Mouse (Mus musculus) G1E (cell line): ENCODE data around the gene Pde3a. TPM values are rescaled to one million over a fixed set of nuclear protein-coding genes. Genes with fewer than 3 reads are reported as not detected.

Experiments used
- ATAC-seq: 2 replicates; pipeline ENCODE4 v1.8.0; 2016; ENCODE audit warnings: mild to moderate bottlenecking; ENCODE audit not compliant: insufficient number of reproducible peaks, poor library complexity, low FRiP score, severe bottlenecking; ENCODE audit errors: extremely low read depth
- DNase-seq: peaks from one replicate; pipeline ENCODE4 v3.0.0; 2012; ENCODE audit warnings: low spot score
- H3K27me3 ChIP-seq: 2 replicates; pipeline ENCODE4 v1.6.1; 2012; ENCODE audit warnings: mild to moderate bottlenecking, low read length, inconsistent platforms; ENCODE audit not compliant: insufficient read depth
- H3K36me3 ChIP-seq: replicated peaks from 2 replicates; pipeline ENCODE3; 2012; ENCODE audit warnings: mild to moderate bottlenecking, inconsistent platforms
- H3K4me1 ChIP-seq: 2 replicates; pipeline ENCODE4 v1.6.1; 2012; ENCODE audit warnings: low read depth, low read length, inconsistent platforms, mixed read lengths; ENCODE audit not compliant: insufficient read depth
- H3K4me3 ChIP-seq: 2 replicates; pipeline ENCODE4 v1.5.1; 2012; ENCODE audit warnings: low read depth, mild to moderate bottlenecking, inconsistent platforms, low read length, moderate library complexity, mixed read lengths
- H3K9me3 ChIP-seq: replicated peaks from 2 replicates; pipeline ENCODE4 v1.6.1; 2012; ENCODE audit warnings: inconsistent platforms
- CTCF ChIP-seq: IDR thresholded peaks from 2 replicates; pipeline ENCODE4 v1.5.1; 2012; ENCODE audit warnings: low read depth, low read length, inconsistent platforms, mixed read lengths
- GATA1 ChIP-seq: IDR thresholded peaks from 2 replicates; pipeline ENCODE4 v1.6.1; 2012; ENCODE audit warnings: borderline replicate concordance, low read length, inconsistent platforms, mixed read lengths
- GATA2 ChIP-seq: IDR thresholded peaks from 2 replicates; pipeline ENCODE4 v1.6.1; 2012; ENCODE audit warnings: low read depth, low read length, inconsistent platforms, borderline replicate concordance
- POLR2AphosphoS5 ChIP-seq: IDR thresholded peaks from 2 replicates; pipeline ENCODE4 v1.6.1; 2012; ENCODE audit warnings: low read depth, low read length, inconsistent platforms; ENCODE audit not compliant: insufficient replicate concordance
- TAL1 ChIP-seq: conservative IDR thresholded peaks from 2 replicates; pipeline ENCODE4 v1.6.1; 2012; ENCODE audit warnings: low read depth, low read length, inconsistent platforms, mixed read lengths
- polyA plus RNA-seq: library from polyadenylated mRNA; stranded (reverse); fragments of >175 nt; gene quantifications from 2 replicates; pipeline ENCODE4 v1.2.3, GENCODE M21; 2012
- total RNA-seq, 2 experiments: library from RNA; stranded (forward) in 1 of 2; stranded (reverse) in 1 of 2; fragments of 200-1000 nt in 1 of 2; fragments of >200 nt in 1 of 2; fragmentation: Nextera tagmentation in 1 of 2; gene quantifications; 2 replicates each; pipeline ENCODE4 v1.2.3; 2014 to 2017

Gene Pde3a
- total and polyA plus RNA-seq, 3 experiments, result under 0.01 TPM; not detected in 2

DNA sequence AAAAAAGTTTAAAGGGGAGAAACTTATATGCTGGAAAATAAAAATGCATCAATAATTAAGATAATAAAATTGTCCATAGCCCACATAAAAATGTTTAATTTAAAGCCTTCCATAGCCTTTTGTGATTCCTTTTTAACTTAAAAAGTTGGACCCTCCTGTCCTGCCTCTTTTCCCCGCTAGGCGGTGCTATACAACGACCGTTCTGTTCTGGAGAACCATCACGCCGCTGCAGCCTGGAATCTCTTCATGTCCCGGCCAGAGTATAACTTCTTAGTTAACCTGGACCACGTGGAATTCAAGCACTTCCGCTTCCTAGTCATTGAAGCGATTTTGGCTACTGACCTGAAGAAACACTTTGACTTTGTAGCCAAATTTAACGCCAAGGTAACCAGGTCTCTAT is 239.6 kb downstream of the Pde3a start:
- DNase-seq (no peak), ATAC-seq (no peak)
- TF ChIP-seq GATA2 (no peak), POLR2AphosphoS5 (no peak), TAL1 (no peak), GATA1 (no peak), CTCF (no peak)
- Histone ChIP-seq H3K4me3 (no peak overlapping the region), H3K27me3 (no peaks in the 10 kb centered on the region), H3K36me3 (no peaks in the 10 kb centered on the region), H3K9me3 (peaks cover 38% of the 10 kb centered on the region), H3K4me1 (no peaks in the 10 kb centered on the region)

GRCm38 (mm10) chr6:141494909-141495308 is 245.8 kb downstream of the Pde3a start:
- Histone ChIP-seq H3K9me3 (peaks cover 34% of the 10 kb centered on the region), H3K27me3 (no peaks in the 10 kb centered on the region), H3K4me1 (no peaks in the 10 kb centered on the region), H3K36me3 (no peaks in the 10 kb centered on the region), H3K4me3 (no peak overlapping the region)
- ATAC-seq, result no peak
- DNase-seq, result no peak
- TF ChIP-seq GATA2, result no peak
- TF ChIP-seq CTCF, result no peak
- no peak for TF ChIP-seq POLR2AphosphoS5
- TF ChIP-seq TAL1, result no peak
- no peak for TF ChIP-seq GATA1

DNA sequence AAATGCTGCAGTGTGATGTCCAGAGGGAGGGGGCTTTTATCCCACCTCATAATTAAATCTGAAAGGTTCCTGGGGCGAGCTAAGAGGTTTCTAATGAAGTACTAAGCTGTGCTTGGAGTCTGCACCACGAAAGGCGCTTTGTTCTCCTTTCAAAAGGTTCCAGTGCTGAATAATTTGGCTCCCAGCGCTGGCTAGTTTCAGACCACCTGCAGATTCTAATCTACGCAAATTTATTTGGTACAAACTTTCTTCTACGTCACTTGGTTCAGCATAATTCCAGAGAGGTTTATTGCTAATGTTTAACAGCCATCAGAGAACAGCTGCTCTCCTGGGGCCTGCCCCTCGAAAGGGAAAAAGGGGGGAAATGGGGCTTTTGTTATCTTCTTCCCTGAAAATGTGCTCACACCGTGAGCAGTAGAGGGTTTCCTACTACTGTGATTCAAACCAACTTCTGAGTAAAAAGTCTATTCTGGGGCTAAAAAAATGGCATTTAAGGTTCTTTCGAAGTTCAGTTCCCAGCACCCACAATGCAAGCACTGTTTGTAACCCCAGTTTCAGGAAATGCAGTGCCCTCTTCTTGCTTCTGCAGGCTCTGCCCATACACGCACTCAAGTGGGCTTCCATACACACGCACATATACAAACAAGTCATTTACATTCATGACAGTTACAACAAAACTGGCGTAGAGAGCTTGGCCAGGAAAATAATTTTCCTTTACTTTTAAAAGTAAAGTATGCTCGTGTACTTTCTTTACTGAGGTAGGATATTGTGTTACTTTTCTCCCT is 246.8 kb downstream of the Pde3a start:
- Histone ChIP-seq H3K27me3 (no peaks in the 10 kb centered on the region), H3K4me1 (no peaks in the 10 kb centered on the region), H3K9me3 (peaks cover 31% of the 10 kb centered on the region), H3K36me3 (no peaks in the 10 kb centered on the region), H3K4me3 (no peak overlapping the region)
- TF ChIP-seq GATA2 (no peak), TAL1 (no peak)
- ATAC-seq, result no peak
- no peak for DNase-seq

GRCm38 (mm10) chr6:141499511-141499910 is 250.4 kb downstream of the Pde3a start:
- ATAC-seq (no peak), DNase-seq (no peak)
- Histone ChIP-seq H3K27me3 (no peaks in the 10 kb centered on the region), H3K36me3 (no peaks in the 10 kb centered on the region), H3K4me1 (no peaks in the 10 kb centered on the region), H3K9me3 (peaks cover 11% of the 10 kb centered on the region), H3K4me3 (no peak overlapping the region)
- TF ChIP-seq GATA2 (no peak), POLR2AphosphoS5 (no peak), CTCF (no peak), TAL1 (no peak)

DNA sequence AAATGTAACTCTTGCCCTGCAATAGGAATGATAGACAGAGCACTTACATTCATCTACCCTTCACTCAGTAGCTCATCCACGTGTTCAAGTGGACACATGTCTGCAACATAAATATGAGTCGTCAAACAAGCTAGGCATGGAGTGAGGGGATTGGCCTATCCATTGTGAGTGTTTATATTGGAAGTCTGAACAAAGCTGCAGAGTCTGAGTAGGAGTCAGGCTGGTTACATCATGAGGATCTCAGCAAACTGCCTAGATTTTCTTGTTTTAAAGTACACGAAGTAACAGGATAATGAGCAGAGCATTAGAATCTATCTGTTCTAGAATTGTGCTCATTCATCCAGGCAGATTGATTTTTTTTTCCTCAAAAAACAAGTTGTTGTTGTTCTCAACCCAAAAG is 252.1 kb downstream of the Pde3a start:
- no peak for DNase-seq
- Histone ChIP-seq H3K4me1 (no peaks in the 10 kb centered on the region), H3K4me3 (no peak overlapping the region), H3K9me3 (peaks cover 11% of the 10 kb centered on the region), H3K27me3 (no peaks in the 10 kb centered on the region), H3K36me3 (no peaks in the 10 kb centered on the region)
- no peak for TF ChIP-seq TAL1
- TF ChIP-seq POLR2AphosphoS5, result no peak
- no peak for TF ChIP-seq GATA1
- no peak for TF ChIP-seq CTCF
- no peak for TF ChIP-seq GATA2
- no peak for ATAC-seq

DNA sequence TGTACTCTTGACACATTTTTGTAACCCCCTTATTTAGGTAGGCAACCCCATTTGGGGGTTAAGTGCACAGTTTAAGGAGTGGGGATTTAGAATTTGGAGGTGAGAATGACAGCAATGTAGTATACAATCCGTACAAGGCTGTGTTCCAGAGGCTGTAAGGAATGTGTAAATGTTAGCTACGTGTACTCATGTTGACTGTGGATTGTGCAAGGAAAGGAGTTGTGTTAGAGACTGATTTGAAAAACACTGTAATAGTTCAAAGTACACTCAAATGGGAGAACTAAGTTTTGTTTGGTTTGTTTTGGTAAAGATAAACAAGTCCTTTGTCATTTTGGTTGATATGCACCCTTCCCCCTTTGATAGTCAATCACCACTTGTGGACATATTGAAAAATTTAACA is 273.5 kb downstream of the Pde3a start:
- no peak for TF ChIP-seq TAL1
- TF ChIP-seq GATA2, result no peak
- TF ChIP-seq POLR2AphosphoS5, result no peak
- TF ChIP-seq CTCF, result no peak
- no peak for TF ChIP-seq GATA1
- H3K9me3 ChIP-seq, result peaks cover 6% of the 10 kb centered on the region
- no peak for ATAC-seq

More for the DNA sequence above, 273.5 kb downstream of the Pde3a start:
- DNase-seq, result no peak
- Histone ChIP-seq H3K27me3 (no peaks in the 10 kb centered on the region), H3K4me1 (no peaks in the 10 kb centered on the region), H3K4me3 (no peak overlapping the region), H3K36me3 (no peaks in the 10 kb centered on the region)
